Mouse (Mus musculus): ENCODE data around the gene Entpd1. TPM values are rescaled to one million over a fixed set of nuclear protein-coding genes. Genes with fewer than 3 reads are reported as not detected.

Entpd1 gene
- 30.3 TPM for polyA plus RNA-seq (2014; fragmentation: Illumina TruSeq; extraction: RNeasy Lipid Tissue Mini Kit (QIAGEN cat#74804); ENCODE audit: insufficient read depth, low read depth, low replicate concordance)

DNA sequence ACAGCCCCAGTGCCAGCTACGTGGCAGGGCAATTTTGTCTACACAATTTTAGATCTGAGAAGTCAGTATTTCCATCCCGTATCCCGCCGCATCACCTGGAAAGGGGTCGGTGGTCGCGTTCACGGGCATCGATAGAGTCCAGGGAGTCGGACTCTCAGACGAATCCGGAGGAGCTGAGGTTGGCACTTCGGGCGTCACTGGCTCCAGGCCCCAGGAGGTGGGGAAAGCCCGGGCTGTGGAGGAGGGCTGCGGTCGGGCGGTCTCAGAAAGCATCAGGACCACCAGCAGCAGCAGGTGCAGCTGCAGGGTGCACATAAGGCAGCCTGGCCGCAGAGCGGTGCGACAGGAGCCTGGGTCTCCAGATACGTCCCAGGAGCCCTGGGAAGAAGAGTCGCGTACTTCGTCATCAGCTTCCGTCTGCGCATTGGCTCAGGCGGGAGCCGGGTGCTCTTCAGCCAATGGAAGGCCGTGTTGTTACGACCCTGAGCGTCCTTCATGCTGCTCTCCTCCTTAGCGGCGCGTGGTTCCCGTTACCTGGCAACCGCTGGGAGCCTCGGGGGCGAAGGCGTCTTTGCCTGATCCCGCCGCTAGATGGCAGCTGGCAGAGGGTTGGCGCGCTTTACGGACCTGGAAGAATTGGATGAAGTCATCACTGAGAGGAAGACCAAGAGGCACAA, at the start of gene Entpd1, which contains the start of gene Tctn3:
Gene Entpd1 (plus strand): TSS at position 537 of the 677 bp plus-strand sequence.
Gene Tctn3 (minus strand): TSS at position 404 of the 677 bp plus-strand sequence.

GRCm38 (mm10) chr19:40588293-40588654, 23.9 kb upstream of the Entpd1 start, which contains the start of gene Aldh18a1:
Gene Aldh18a1, minus strand, starts transcription at chr19:40588463.

GRCm38 (mm10) chr19:40748559-40748958, 136.4 kb downstream of the Entpd1 start, which contains the start of gene Cc2d2b:
Gene Cc2d2b, plus strand, starts transcription at chr19:40748753.

Other genes starting within 250 kb of the Entpd1 start
- gene Sorbs1, start 98.6 kb upstream of the Entpd1 start, polyA plus RNA-seq (2014; fragmentation: Illumina TruSeq; extraction: RNeasy Lipid Tissue Mini Kit (QIAGEN cat#74804); ENCODE audit: insufficient read depth, low read depth, low replicate concordance) = 9.6 TPM
- 4.0 TPM for gene Aldh18a1, start 23.9 kb upstream of the Entpd1 start, polyA plus RNA-seq (2014; fragmentation: Illumina TruSeq; extraction: RNeasy Lipid Tissue Mini Kit (QIAGEN cat#74804); ENCODE audit: insufficient read depth, low read depth, low replicate concordance)
- 4.0 TPM for gene Tctn3, start 133 bp upstream of the Entpd1 start, polyA plus RNA-seq (2014; fragmentation: Illumina TruSeq; extraction: RNeasy Lipid Tissue Mini Kit (QIAGEN cat#74804); ENCODE audit: insufficient read depth, low read depth, low replicate concordance)
- not detected for gene Cc2d2b, start 136.4 kb downstream of the Entpd1 start, polyA plus RNA-seq (2014; fragmentation: Illumina TruSeq; extraction: RNeasy Lipid Tissue Mini Kit (QIAGEN cat#74804); ENCODE audit: insufficient read depth, low read depth, low replicate concordance)
- gene Ccnj, start 218.9 kb downstream of the Entpd1 start, polyA plus RNA-seq (2014; fragmentation: Illumina TruSeq; extraction: RNeasy Lipid Tissue Mini Kit (QIAGEN cat#74804); ENCODE audit: insufficient read depth, low read depth, low replicate concordance) = 4.2 TPM